Mouse (Mus musculus): Measurements from ENCODE around the gene E130218I03Rik. TPM values are rescaled to one million over a fixed set of nuclear protein-coding genes. Genes with fewer than 3 reads are reported as not detected.
"Not testable (repeated sequence)": the region's sequence is repeated elsewhere in the genome, so short reads cannot be mapped to it uniquely, and the experiment has no call there.

E130218I03Rik gene
- polyA plus RNA-seq, 1 experiment from 2014 or later: not detected

DNA sequence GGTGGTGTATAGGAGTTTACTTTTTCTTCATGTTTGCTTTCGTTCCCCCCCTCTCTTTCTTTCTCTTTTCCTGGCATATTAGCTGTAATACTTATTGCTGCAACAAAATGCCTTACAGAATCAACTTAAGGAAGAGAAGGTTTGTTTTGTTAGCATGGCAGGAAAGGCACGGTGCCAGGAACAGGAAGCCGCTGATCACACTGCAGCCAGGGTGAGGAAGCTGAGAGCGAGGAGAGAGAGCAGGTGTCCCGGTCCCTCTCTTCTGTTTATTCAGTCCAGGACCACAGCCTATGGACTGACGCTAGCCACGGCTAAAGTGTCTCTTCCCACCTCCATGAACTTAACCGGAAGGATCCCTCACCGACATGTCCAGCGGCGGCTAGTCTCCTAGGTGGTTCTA lies 14.9 kb downstream of the E130218I03Rik start:
- Histone ChIP-seq H3K27me3 (ENCODE audit: control insufficient read depth, insufficient read depth, low read length) (no peaks in the 10 kb centered on the region; the same call in 1 of the 2 replicates), H3K9ac (ENCODE audit: low read length) (no peak overlapping the region), H3K36me3 (ENCODE audit: control insufficient read depth, insufficient read depth, low read length) (no peaks in the 10 kb centered on the region), H3K4me3 (ENCODE audit: control insufficient read depth in 1 of 2, insufficient read depth in 1 of 2, low read depth in 1 of 2, low read length in 2 of 2) (no peak overlapping the region), H3K4me2 (ENCODE audit: low read length) (no peak overlapping the region), H3K4me1 (ENCODE audit: control insufficient read depth in 2 of 2, insufficient read depth in 2 of 2, low read length in 2 of 2) (peaks cover 27 to 36% of the 10 kb centered on the region in 2 experiments), H3K9me3 (ENCODE audit: control insufficient read depth, low read length) (no peaks in the 10 kb centered on the region), H3K27ac (replicated peaks in 1 of 2; ENCODE audit: control insufficient read depth in 1 of 2, insufficient read depth in 1 of 2, low read depth in 2 of 2, low read length in 2 of 2) (no peak overlapping the region)
- 62% methylated on average over 11 of the region's 11 CpGs for WGBS
- no peak for ATAC-seq (ENCODE audit: insufficient number of reproducible peaks, insufficient read depth, low FRiP score, low read depth)

DNA sequence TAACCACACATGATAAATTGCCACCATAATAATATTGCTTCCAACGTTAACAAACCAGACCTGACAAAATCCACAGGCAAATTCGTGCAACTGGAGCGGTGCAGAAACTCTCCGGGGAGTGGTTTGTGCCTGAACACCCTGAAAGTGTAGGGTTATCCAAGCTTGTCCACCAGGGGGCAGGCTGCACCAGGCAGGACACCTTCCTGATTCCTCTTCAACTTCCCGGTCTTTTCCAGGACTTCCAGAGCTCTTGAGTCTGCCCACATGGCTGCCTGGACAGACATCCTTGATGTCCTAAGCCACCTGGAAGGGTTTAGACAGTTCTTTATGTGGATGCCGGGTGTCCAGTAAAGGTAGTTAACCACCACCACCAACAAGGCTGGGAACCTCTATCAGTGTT lies 19.7 kb downstream of the E130218I03Rik start:
- H3K9me3 ChIP-seq (ENCODE audit: control insufficient read depth, low read length): no peaks in the 10 kb centered on the region
- H3K4me2 ChIP-seq (ENCODE audit: low read length): no peak overlapping the region
- H3K27me3 ChIP-seq (ENCODE audit: control insufficient read depth, insufficient read depth, low read length): no peaks in the 10 kb centered on the region
- WGBS: 33% methylated on average over 6 of the region's 6 CpGs
- ATAC-seq (ENCODE audit: insufficient number of reproducible peaks, insufficient read depth, low FRiP score, low read depth): no peak
- no peak overlapping the region for H3K9ac ChIP-seq (ENCODE audit: low read length)
- H3K4me3 ChIP-seq (ENCODE audit: control insufficient read depth in 1 of 2, insufficient read depth in 1 of 2, low read depth in 1 of 2, low read length in 2 of 2): no peak overlapping the region
- H3K36me3 ChIP-seq (ENCODE audit: control insufficient read depth, insufficient read depth, low read length): no peaks in the 10 kb centered on the region
- no peak overlapping the region for H3K27ac ChIP-seq (replicated peaks in 1 of 2; ENCODE audit: control insufficient read depth in 1 of 2, insufficient read depth in 1 of 2, low read depth in 2 of 2, low read length in 2 of 2)
- peaks cover 0 to under 1% of the 10 kb centered on the region in 2 experiments; a peak in 2 of 4 replicates for H3K4me1 ChIP-seq (ENCODE audit: control insufficient read depth in 2 of 2, insufficient read depth in 2 of 2, low read length in 2 of 2)

DNA sequence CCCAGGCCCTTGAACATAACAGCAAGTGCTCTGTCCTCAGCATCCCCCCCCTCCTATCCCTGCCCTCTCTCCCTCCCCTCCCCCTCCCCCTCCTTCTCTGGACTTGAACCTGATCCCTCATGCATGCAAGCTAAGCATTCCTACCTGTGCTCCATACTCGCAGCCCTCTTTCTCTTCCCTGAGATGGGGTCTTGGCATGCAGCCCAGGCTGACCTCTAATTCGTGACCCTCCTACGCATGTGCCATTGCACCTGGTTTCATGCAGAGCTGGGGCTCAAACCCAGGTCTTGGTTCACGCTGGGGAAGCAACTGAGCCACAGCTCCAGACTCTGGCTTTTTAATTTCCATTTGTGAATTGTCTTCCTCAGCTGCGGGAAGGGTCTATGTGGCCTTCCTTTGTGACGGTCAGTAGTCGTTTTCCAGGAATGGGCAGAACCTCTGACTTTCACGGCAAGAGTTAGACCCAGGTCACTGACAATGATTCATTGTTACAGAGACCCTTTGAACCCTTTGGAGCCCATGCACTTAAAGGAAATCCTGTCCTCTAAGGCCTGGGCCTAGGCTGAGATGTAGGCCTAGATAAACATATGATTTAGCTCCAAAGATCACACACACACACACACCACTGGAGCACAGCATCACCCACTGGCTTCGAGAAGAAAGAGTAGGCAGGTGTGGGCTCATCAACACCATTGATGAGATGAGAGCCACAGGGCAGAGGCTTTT lies 22.6 kb downstream of the E130218I03Rik start:
- Histone ChIP-seq H3K4me1 (ENCODE audit: control insufficient read depth in 2 of 2, insufficient read depth in 2 of 2, low read length in 2 of 2) (no peaks in the 10 kb centered on the region), H3K27ac (replicated peaks in 1 of 2; ENCODE audit: control insufficient read depth in 1 of 2, insufficient read depth in 1 of 2, low read depth in 2 of 2, low read length in 2 of 2) (no peak overlapping the region), H3K27me3 (ENCODE audit: control insufficient read depth, insufficient read depth, low read length) (no peaks in the 10 kb centered on the region), H3K9me3 (ENCODE audit: control insufficient read depth, low read length) (no peaks in the 10 kb centered on the region), H3K4me2 (ENCODE audit: low read length) (no peak overlapping the region), H3K9ac (ENCODE audit: low read length) (no peak overlapping the region), H3K4me3 (ENCODE audit: control insufficient read depth in 1 of 2, insufficient read depth in 1 of 2, low read depth in 1 of 2, low read length in 2 of 2) (no peak overlapping the region), H3K36me3 (ENCODE audit: control insufficient read depth, insufficient read depth, low read length) (no peaks in the 10 kb centered on the region)
- ATAC-seq (ENCODE audit: insufficient number of reproducible peaks, insufficient read depth, low FRiP score, low read depth): no peak
- 66% methylated on average over 9 of the region's 9 CpGs for whole genome bisulfite sequencing

DNA sequence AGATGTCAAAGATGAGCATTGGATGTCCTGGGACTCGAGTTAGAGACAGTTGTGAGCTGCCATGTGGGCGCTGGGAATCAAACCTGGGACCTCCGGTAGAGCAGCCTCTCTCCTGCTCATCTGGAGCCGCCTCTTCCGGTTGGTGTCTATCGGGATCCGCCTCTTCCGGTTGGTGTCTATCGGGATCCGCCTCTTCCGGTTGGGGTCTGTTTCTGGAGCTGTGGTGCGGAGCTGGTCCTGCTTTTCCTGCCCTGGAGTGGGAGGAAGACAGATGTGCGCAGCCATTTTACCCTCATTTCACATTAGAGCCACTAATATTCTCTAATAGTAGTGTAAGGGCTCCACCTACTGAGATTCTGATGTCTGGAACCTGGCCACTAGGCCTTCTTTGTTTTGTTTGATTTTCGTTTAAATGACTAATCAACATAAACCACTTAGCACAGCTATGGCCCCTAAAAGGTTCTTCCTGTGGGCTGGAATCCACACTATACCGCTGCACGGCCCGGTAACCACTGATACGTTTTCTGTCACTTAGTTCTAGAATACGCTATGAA lies 24.7 kb downstream of the E130218I03Rik start:
- ATAC-seq (ENCODE audit: insufficient number of reproducible peaks, insufficient read depth, low FRiP score, low read depth): no peak
- H3K27ac ChIP-seq (replicated peaks in 1 of 2; ENCODE audit: control insufficient read depth in 1 of 2, insufficient read depth in 1 of 2, low read depth in 2 of 2, low read length in 2 of 2): no peak overlapping the region
- H3K4me1 ChIP-seq (ENCODE audit: control insufficient read depth in 2 of 2, insufficient read depth in 2 of 2, low read length in 2 of 2): peaks cover 3 to 5% of the 10 kb centered on the region in 2 experiments; a peak in 3 of 4 replicates
- H3K36me3 ChIP-seq (ENCODE audit: control insufficient read depth, insufficient read depth, low read length): no peaks in the 10 kb centered on the region
- H3K9ac ChIP-seq (ENCODE audit: low read length): no peak overlapping the region
- no peak overlapping the region for H3K4me3 ChIP-seq (ENCODE audit: control insufficient read depth in 1 of 2, insufficient read depth in 1 of 2, low read depth in 1 of 2, low read length in 2 of 2)
- H3K4me2 ChIP-seq (ENCODE audit: low read length): no peak overlapping the region
- WGBS: 83% methylated on average over 19 of the region's 19 CpGs
- H3K9me3 ChIP-seq (ENCODE audit: control insufficient read depth, low read length): no peaks in the 10 kb centered on the region
- no peaks in the 10 kb centered on the region for H3K27me3 ChIP-seq (ENCODE audit: control insufficient read depth, insufficient read depth, low read length)

DNA sequence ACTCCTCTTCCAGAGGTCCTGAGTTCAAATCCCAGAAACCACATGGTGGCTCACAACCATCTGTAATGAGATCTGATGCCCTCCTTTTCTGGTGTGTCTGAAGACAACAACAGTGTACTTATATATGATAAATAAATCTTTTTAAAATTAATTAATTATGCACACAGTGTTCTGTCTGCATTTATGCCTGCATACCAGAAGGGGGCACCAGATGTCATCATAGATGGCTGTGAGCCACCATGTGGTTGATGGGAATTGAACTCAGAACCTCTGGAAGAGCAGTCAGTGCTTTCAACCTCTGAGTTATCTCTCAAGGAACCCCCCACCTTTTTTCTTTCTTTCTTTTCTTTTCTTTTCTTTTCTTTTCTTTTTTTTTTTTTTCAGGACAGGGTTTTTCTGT lies 26.2 kb downstream of the E130218I03Rik start:
- ATAC-seq (ENCODE audit: insufficient number of reproducible peaks, insufficient read depth, low FRiP score, low read depth): not testable (repeated sequence)

DNA sequence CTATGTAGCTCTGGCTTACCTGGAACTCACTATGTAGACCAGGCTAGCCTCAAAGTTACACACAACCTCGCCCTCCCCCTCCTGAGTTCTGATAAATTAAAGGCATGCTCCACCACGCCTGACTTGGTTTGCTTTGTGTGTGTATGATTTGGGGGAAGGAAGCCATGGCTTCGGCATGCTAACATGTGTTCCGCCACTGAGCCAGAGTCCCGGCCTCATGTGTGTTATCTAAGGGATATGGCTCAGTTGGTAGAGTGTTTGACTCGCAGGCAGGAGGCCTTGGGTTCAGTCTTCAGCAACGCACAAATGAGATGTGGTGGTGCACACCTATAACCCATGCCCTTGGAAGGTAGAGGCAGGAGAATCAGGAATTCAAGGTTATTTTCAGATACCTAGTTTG lies 28.5 kb downstream of the E130218I03Rik start:
- H3K27me3 ChIP-seq (ENCODE audit: control insufficient read depth, insufficient read depth, low read length): no peaks in the 10 kb centered on the region
- H3K36me3 ChIP-seq (ENCODE audit: control insufficient read depth, insufficient read depth, low read length): peaks cover 10% of the 10 kb centered on the region
- H3K4me2 ChIP-seq (ENCODE audit: low read length): no peak overlapping the region
- no peak overlapping the region for H3K9ac ChIP-seq (ENCODE audit: low read length)
- H3K4me3 ChIP-seq (ENCODE audit: control insufficient read depth in 1 of 2, insufficient read depth in 1 of 2, low read depth in 1 of 2, low read length in 2 of 2): no peak overlapping the region
- H3K9me3 ChIP-seq (ENCODE audit: control insufficient read depth, low read length): no peaks in the 10 kb centered on the region
- no peak for ATAC-seq (ENCODE audit: insufficient number of reproducible peaks, insufficient read depth, low FRiP score, low read depth)
- peaks cover 7 to 8% of the 10 kb centered on the region in 2 experiments; a peak in 3 of 4 replicates for H3K4me1 ChIP-seq (ENCODE audit: control insufficient read depth in 2 of 2, insufficient read depth in 2 of 2, low read length in 2 of 2)
- 82% methylated on average over 7 of the region's 7 CpGs for WGBS
- no peak overlapping the region for H3K27ac ChIP-seq (replicated peaks in 1 of 2; ENCODE audit: control insufficient read depth in 1 of 2, insufficient read depth in 1 of 2, low read depth in 2 of 2, low read length in 2 of 2)

More for the DNA sequence above, 26.2 kb downstream of the E130218I03Rik start:
- H3K9me3 ChIP-seq (ENCODE audit: control insufficient read depth, low read length); H3K4me2 ChIP-seq (ENCODE audit: low read length); H3K27ac ChIP-seq (replicated peaks in 1 of 2; ENCODE audit: control insufficient read depth in 1 of 2, insufficient read depth in 1 of 2, low read depth in 2 of 2, low read length in 2 of 2); H3K4me3 ChIP-seq (ENCODE audit: control insufficient read depth in 1 of 2, insufficient read depth in 1 of 2, low read depth in 1 of 2, low read length in 2 of 2); H3K4me1 ChIP-seq (ENCODE audit: control insufficient read depth in 2 of 2, insufficient read depth in 2 of 2, low read length in 2 of 2); H3K9ac ChIP-seq (ENCODE audit: low read length); H3K27me3 ChIP-seq (ENCODE audit: control insufficient read depth, insufficient read depth, low read length); H3K36me3 ChIP-seq (ENCODE audit: control insufficient read depth, insufficient read depth, low read length): not testable (repeated sequence)

DNA sequence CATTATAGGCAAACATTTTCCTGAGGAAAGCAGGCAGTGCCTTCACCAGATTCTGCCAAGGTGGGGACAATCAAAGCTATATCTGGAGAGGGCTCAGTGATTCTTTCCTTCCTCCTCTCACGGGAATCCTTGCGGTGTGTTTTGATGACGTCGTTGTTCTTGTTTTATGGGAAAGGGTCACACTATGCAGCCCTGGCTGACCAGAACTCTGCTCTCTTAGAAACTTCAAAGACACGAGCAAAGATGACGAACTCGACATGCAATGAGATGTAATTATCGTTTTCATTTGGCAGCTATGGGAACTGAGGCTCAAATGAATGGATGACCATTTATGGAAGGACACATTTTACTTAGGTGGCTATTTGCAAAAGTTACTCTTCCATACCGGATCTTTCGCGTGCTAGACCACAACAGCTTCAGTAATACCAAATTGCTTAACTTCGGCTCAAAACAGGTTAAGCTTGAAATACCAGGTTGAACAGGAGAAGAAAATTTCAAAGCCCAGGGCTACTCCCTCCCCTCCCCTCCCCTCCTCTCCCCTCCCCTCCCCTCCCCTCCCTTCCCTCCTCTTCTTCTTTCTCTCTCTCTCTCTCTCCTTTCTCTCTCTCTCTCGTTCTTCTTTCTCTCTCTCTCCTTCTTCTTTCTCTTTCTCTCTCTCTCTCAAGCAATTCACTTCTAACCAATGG lies 29.4 kb downstream of the E130218I03Rik start:
- 14% methylated on average over 12 of the region's 13 CpGs for WGBS
- no peak for ATAC-seq (ENCODE audit: insufficient number of reproducible peaks, insufficient read depth, low FRiP score, low read depth)
- H3K4me3 ChIP-seq (ENCODE audit: control insufficient read depth in 1 of 2, insufficient read depth in 1 of 2, low read depth in 1 of 2, low read length in 2 of 2): peak overlapping the region; percentile 19 to 22
- peak overlapping the region; percentile 55; the same call in 1 of the 2 replicates for H3K9ac ChIP-seq (ENCODE audit: low read length)
- H3K9me3 ChIP-seq (ENCODE audit: control insufficient read depth, low read length): no peaks in the 10 kb centered on the region
- H3K27ac ChIP-seq (replicated peaks in 1 of 2; ENCODE audit: control insufficient read depth in 1 of 2, insufficient read depth in 1 of 2, low read depth in 2 of 2, low read length in 2 of 2): no peak overlapping the region
- H3K4me1 ChIP-seq (ENCODE audit: control insufficient read depth in 2 of 2, insufficient read depth in 2 of 2, low read length in 2 of 2): peaks cover 7 to 8% of the 10 kb centered on the region in 2 experiments; a peak in 3 of 4 replicates
- H3K27me3 ChIP-seq (ENCODE audit: control insufficient read depth, insufficient read depth, low read length): no peaks in the 10 kb centered on the region
- peak overlapping the region; percentile 65 for H3K4me2 ChIP-seq (ENCODE audit: low read length)
- peaks cover 19% of the 10 kb centered on the region for H3K36me3 ChIP-seq (ENCODE audit: control insufficient read depth, insufficient read depth, low read length)
